Mouse (Mus musculus) testis, adult 2 months (tissue): ENCODE results near the gene Aurka. TPM values are rescaled to one million over a fixed set of nuclear protein-coding genes. Genes with fewer than 3 reads are reported as not detected.

Experiments used
- H3K27ac ChIP-seq: fragments of 200-500 bp; 2 replicates; pipeline ENCODE4 v1.5.1; 2012; ENCODE audit warnings: low read depth, low read length; ENCODE audit not compliant: control insufficient read depth, insufficient read depth
- H3K27me3 ChIP-seq: fragments of 200-500 bp; 2 replicates; pipeline ENCODE4 v1.6.1; 2012; ENCODE audit warnings: mild to moderate bottlenecking, low read length, moderate library complexity; ENCODE audit not compliant: control insufficient read depth, insufficient read depth
- H3K36me3 ChIP-seq: fragments of 200-500 bp; 2 replicates; pipeline ENCODE4 v1.6.1; 2012; ENCODE audit warnings: mild to moderate bottlenecking, low read length; ENCODE audit not compliant: control insufficient read depth, insufficient read depth
- H3K4me1 ChIP-seq: fragments of 200-500 bp; 2 replicates; pipeline ENCODE4 v1.6.1; 2012; ENCODE audit warnings: low read length; ENCODE audit not compliant: control insufficient read depth, insufficient read depth
- H3K4me3 ChIP-seq: fragments of 200-500 bp; 2 replicates; pipeline ENCODE4 v1.5.1; 2012; ENCODE audit warnings: low read depth, mild to moderate bottlenecking, low read length, moderate library complexity, mixed read lengths; ENCODE audit not compliant: control insufficient read depth
- CTCF ChIP-seq: fragments of 200-500 bp; IDR thresholded peaks from 2 replicates; pipeline ENCODE4 v1.5.1; 2012; ENCODE audit warnings: low read depth, mild to moderate bottlenecking, inconsistent platforms, low read length, moderate library complexity; ENCODE audit not compliant: control insufficient read depth, insufficient read depth, insufficient replicate concordance
- POLR2A ChIP-seq: fragments of 200-500 bp; IDR thresholded peaks from 2 replicates; pipeline ENCODE4 v1.6.1; 2012; ENCODE audit warnings: low read depth, mild to moderate bottlenecking, inconsistent platforms, low read length, moderate library complexity; ENCODE audit not compliant: control insufficient read depth
- polyA plus RNA-seq: library from polyadenylated mRNA; depleted of rRNA; stranded (reverse); fragments of >200 nt; gene quantifications from 2 replicates; pipeline ENCODE4 v1.2.3, GENCODE M21; 2012

Gene Aurka
- polyA plus RNA-seq, 1 experiment, result 74.5 TPM

DNA sequence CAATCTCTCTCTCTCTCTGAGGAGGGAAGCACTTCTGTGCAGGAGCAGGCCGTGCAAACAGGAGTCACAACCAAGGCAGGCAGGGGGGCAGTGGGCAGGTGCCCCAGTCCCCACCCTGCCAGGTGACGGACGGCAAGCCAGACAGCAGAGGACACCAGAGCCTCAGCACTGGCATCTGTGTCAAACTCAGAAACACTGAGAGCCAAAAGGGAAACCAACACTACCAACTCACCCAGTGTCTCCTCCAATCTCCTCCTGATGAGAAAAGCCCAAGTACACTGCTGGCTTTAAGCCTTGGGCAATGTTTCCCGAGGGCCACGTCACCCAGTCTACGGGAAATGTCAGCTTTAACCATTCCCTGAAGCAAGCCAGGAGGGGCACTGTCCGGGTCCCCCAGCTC lies 7.2 kb downstream of the Aurka start:
- no peak overlapping the region for H3K4me3 ChIP-seq
- TF ChIP-seq CTCF (no peak), POLR2A (no peak)
- peaks cover 6% of the 10 kb centered on the region for H3K36me3 ChIP-seq
- H3K4me1 ChIP-seq, result peaks cover 2% of the 10 kb centered on the region; the same call in 1 of the 2 replicates
- H3K27ac ChIP-seq, result no peak overlapping the region
- no peaks in the 10 kb centered on the region for H3K27me3 ChIP-seq

DNA sequence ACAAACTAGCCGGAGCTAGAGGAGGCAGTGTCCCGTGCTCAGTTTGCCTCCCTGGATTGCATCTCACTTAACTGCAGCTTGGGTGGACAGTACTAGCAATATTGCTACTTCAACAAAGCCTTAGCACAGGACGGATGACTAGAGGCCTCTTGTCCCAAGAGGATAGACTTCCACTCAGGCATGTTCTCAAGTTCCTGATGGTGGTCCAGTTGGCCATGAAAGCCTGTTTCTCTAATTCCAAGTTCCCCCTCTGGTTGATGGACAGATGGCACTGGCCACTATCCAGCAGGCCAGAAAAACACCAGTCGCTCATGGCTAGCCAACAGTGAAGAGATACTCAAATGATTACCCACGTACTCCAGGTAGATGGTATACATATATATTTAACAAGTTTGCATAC lies 14.5 kb downstream of the Aurka start:
- Histone ChIP-seq H3K27ac (no peak overlapping the region), H3K36me3 (peaks cover 1% of the 10 kb centered on the region), H3K4me1 (no peaks in the 10 kb centered on the region), H3K4me3 (no peak overlapping the region), H3K27me3 (no peaks in the 10 kb centered on the region)
- TF ChIP-seq CTCF, result no peak
- TF ChIP-seq POLR2A, result no peak

DNA sequence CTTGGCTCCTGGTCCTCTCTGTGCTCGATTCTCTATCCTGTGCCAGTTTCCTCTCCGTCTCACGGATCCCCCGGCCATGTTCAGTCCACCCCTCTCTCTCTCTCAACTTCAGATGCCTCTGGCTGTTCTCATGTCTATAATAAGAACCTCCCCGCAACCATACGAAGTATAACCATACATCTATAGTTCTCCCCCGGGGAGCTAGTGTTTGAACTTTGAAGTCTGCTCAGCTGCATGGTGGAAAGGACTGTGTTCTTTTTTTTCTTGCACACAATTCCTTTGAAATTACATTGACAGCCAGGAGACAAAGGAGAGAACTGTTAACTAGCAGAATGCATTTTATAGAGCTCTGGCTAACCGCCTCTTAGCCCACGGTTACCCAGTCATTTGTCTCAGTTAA lies 15.6 kb downstream of the Aurka start:
- H3K27ac ChIP-seq, result no peak overlapping the region
- H3K4me1 ChIP-seq, result no peaks in the 10 kb centered on the region
- peaks cover 1% of the 10 kb centered on the region for H3K36me3 ChIP-seq
- no peak overlapping the region for H3K4me3 ChIP-seq
- no peaks in the 10 kb centered on the region for H3K27me3 ChIP-seq
- TF ChIP-seq CTCF (no peak), POLR2A (no peak)

DNA sequence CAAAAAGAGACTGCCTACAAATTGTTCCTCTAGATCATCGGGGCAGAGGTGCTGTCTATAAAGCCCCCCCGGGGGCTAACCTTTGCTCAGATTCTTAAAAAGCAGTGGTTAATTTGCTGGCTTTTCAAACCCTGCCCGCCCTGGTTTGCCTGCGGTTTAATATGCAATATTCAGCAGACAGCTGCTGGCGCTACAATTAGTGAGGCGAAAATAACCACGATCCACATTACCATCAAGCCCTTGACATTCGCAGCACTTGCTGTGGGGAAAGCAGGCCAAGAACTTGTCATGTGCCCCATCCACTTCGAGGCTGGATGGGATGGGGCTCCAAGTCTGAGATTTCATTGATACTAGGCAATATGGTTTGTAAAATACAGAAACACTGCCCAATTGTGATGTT lies 17.1 kb downstream of the Aurka start:
- H3K4me3 ChIP-seq, result no peak overlapping the region
- H3K36me3 ChIP-seq, result peaks cover 1% of the 10 kb centered on the region
- no peaks in the 10 kb centered on the region for H3K4me1 ChIP-seq
- H3K27ac ChIP-seq, result no peak overlapping the region
- no peaks in the 10 kb centered on the region for H3K27me3 ChIP-seq
- no peak for TF ChIP-seq CTCF
- TF ChIP-seq POLR2A, result no peak

DNA sequence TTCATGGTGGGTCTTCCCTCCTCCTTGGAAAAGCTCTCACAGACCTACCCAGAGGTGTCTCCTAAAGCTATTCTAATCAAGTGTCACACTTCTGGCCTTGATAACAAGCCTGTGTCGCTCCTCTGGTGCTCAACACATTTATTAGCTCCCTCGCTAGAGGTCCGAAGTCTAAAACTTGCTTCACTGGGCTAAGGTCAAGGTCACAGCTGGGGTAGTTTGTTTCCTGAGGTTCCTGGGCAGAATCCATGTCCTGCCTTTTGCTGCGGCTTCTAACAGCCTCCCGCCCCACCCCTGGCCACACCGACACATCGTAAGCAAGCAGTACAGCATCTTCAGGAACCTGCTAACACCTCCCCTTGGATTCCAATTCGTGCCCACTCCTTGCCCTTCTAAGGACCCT lies 19.6 kb downstream of the Aurka start:
- Histone ChIP-seq H3K4me1 (peaks cover 8% of the 10 kb centered on the region), H3K4me3 (no peak overlapping the region), H3K27me3 (no peaks in the 10 kb centered on the region), H3K36me3 (no peaks in the 10 kb centered on the region; the same call in 1 of the 2 replicates), H3K27ac (no peak overlapping the region)
- TF ChIP-seq CTCF, result no peak
- TF ChIP-seq POLR2A, result no peak

DNA sequence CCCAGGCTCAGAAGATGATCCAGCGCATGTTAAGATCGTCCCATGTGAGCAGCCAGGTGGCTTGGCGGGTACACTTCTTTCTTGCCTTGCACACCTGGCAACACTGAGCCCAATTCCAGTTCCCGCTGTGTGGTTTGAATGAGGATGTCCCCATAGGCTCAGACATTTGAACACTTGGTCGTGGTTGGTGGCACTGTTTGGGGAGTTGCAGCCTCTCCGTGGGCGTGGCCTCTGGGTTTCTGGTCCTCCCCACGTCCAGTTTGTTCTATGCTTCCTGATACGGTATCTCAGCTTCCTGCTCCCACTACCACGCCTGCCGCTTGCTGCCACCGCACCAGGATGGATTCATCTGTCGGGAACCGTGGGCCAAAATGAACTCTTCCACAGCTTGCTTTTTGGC lies 20.6 kb downstream of the Aurka start:
- Histone ChIP-seq H3K27ac (no peak overlapping the region), H3K27me3 (no peaks in the 10 kb centered on the region), H3K4me1 (peaks cover 14% of the 10 kb centered on the region), H3K36me3 (no peaks in the 10 kb centered on the region), H3K4me3 (no peak overlapping the region)
- TF ChIP-seq CTCF, result no peak
- no peak for TF ChIP-seq POLR2A

DNA sequence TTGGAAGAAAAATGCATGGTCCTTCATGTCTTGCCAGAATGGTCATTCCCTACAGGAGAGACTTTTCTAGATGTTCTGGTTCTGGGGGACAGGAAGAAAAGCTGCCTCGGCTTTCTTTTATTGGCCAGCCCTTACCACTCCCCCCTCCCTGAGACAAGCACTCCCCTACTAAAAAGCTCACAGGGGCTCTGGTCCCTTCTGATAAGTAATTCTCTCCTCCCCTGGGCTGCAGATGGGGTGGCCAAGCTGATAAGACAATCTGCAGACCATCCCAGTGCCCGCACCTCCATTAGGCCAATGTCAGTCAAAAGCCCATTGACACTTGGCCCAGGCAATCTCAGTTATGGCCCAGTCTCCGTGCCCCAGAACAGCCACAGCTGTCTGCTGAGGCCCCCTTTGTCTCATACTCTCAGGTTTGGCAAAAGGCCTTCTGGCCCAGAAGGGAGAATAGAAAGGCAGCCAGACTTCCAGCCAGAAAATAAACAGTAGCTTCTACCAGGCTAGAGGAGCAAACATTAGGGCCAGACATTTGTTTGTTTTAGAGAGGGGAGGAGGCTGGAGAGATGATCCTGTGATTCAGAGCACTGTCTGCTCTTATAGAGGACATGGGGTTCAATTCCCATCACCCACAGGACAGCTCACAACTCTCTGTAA lies 21.9 kb downstream of the Aurka start:
- H3K36me3 ChIP-seq, result no peaks in the 10 kb centered on the region
- H3K4me1 ChIP-seq, result peaks cover 18% of the 10 kb centered on the region
- no peaks in the 10 kb centered on the region for H3K27me3 ChIP-seq
- H3K27ac ChIP-seq, result no peak overlapping the region
- H3K4me3 ChIP-seq, result no peak overlapping the region
- TF ChIP-seq POLR2A (no peak), CTCF (no peak)
